Mouse (Mus musculus): Measurements from ENCODE around the gene Gulp1.

DNA sequence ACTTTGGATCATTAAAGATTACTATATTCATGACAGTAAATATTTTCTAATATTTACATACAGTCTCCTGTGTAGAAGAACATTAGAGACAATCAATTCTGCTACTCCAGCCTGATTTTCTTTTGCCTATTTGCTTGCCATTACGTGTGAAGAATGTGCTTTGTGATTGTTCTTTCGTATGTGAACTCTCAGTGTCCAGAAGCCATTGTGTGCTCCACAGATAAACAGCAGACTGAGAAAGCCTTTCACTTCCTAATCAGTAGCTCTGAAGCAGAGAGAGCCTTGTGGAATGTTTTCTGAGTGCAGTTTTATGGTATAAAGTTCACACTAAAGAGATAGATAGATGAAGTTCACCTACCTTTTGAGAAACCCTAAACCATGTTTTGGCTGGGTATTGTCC lies 131.2 kb downstream of the Gulp1 start:
- no peak for TF ChIP-seq TAL1 (IDR thresholded peaks at IDR 0.05; ENCODE audit: low read length)
- TF ChIP-seq GATA1 (IDR thresholded peaks at IDR 0.05; ENCODE audit: low read length), result no peak
